Mouse (Mus musculus): ENCODE data around the gene Slc34a2.

Gene Slc34a2

DNA sequence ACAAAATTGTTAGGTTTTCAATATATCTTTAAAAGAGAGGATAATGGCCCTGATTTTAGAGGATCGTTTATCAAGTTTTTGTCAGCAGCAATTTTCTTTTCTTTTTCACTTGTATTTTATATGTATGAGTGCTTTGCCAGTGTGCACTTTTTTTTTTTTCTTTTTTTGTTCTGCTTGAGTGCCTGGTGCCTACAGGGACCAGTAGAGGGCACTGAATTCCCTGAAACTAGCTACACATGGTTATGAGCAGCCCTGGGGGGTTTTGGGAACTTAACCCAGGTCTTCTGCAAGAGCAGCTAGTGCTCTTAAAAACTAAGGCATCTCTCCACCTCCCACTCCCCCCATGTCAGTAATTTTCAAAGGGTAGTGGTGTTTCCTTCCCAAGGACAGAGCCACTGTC, 70.8 kb downstream of the Slc34a2 start:
- no peak for DNase-seq (ENCODE audit: low spot score in 2 of 2)

- no peak for DNase-seq (ENCODE audit: low spot score in 2 of 2)
Measured at GRCm38 (mm10) chr5:53110225-53110624, 72.3 kb downstream of the Slc34a2 start.

GRCm38 (mm10) chr5:53111036-53111435, 73.2 kb downstream of the Slc34a2 start:
- DNase-seq (ENCODE audit: low spot score in 2 of 2) = no peak

DNA sequence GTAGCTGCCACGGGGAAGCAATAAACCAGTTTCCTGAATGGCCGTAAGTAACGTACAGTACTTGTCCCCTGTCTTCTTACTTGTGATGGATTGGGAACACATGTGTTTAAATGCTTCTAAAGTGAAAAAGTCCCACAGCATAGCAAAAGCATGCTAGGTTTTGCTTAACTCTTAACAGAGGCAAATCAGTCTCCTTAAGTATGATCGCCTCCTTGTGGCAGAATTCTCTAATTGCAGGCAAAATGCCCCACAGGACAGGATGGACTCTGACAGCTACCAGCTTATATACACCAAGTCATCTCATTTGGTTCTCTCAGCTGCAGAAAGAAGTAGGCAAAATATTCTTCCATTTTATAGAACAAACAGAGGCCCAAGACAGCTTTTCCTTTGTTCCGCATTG, 75.1 kb downstream of the Slc34a2 start:
- DNase-seq (ENCODE audit: low spot score in 2 of 2) = no peak

- DNase-seq (ENCODE audit: low spot score in 2 of 2) = no peak
Measured at GRCm38 (mm10) chr5:53114616-53115267, 76.9 kb downstream of the Slc34a2 start.

DNA sequence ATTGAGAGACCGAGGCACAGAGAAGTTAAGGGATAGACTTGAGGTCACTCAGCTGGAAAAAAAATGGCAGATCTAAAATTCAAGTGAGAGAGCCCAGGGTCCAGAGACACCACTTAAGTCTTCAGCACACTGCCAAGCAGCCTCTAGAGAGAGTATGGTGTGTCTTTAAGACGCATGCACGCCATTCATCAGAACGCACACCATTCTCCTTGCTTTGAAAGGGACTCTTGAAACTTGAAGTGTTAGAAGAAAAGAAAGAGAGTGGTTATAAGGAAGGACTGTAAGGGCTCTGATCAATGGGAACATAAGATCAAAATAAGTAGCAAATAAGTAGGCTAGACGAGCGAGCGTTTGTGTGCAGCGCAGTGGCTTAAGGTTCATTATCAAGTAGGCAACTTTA, 80.3 kb downstream of the Slc34a2 start:
- DNase-seq (ENCODE audit: low spot score in 2 of 2) = no peak

GRCm38 (mm10) chr5:53119689-53120088, 81.8 kb downstream of the Slc34a2 start:
- no peak for DNase-seq (ENCODE audit: low spot score in 2 of 2)

Data from frontal cortex, postnatal 10 days (tissue).